Mouse (Mus musculus) MEL (cell line): ENCODE results near the gene Afap1l2. TPM values are rescaled to one million over a fixed set of nuclear protein-coding genes. Genes with fewer than 3 reads are reported as not detected.

Experiments used
- DNase-seq: peaks from one replicate; pipeline ENCODE4 v3.0.0; 2011; ENCODE audit warnings: low read depth, low spot score
- H3K27ac ChIP-seq: 2 replicates; pipeline ENCODE4 v1.5.1; 2012; ENCODE audit warnings: low read depth, mild to moderate bottlenecking, control low read depth, low read length, moderate library complexity; ENCODE audit not compliant: control insufficient read depth
- H3K27me3 ChIP-seq, 2 experiments: fragments of 150-350 bp in 1 of 2; sonication (generic) in 1 of 2; 2 replicates each; pipeline ENCODE4 v1.6.1; 2012; ENCODE audit warnings: low read length in 2 of 2, mild to moderate bottlenecking in 2 of 2, improper control_type of control experiment in 1 of 2, moderate library complexity in 1 of 2; ENCODE audit not compliant: insufficient read depth in 2 of 2, control insufficient read depth in 1 of 2
- H3K36me3 ChIP-seq, 2 experiments: 2 replicates each; pipeline ENCODE4 v1.6.1; 2012 to 2014; ENCODE audit warnings: low read length in 2 of 2, improper control_type of control experiment in 1 of 2, inconsistent platforms in 1 of 2, mild to moderate bottlenecking in 1 of 2; ENCODE audit not compliant: insufficient read depth in 2 of 2, control insufficient read depth in 1 of 2
- H3K4me1 ChIP-seq, 2 experiments: fragments of 150-350 bp in 1 of 2; sonication (generic) in 1 of 2; 2 replicates each; pipeline ENCODE4 v1.6.1; 2012; ENCODE audit warnings: low read length in 2 of 2, improper control_type of control experiment in 1 of 2, mild to moderate bottlenecking in 1 of 2; ENCODE audit not compliant: insufficient read depth in 2 of 2, control insufficient read depth in 1 of 2
- H3K4me3 ChIP-seq, 2 experiments: fragments of 150-350 bp in 1 of 2; sonication (generic) in 1 of 2; 2 replicates each; pipeline ENCODE4 v1.5.1; 2012; ENCODE audit warnings: low read depth in 2 of 2, low read length in 2 of 2, mild to moderate bottlenecking in 2 of 2, moderate library complexity in 2 of 2, control low read depth in 1 of 2, improper control_type of control experiment in 1 of 2; ENCODE audit not compliant: control insufficient read depth in 1 of 2, insufficient read depth in 1 of 2
- H3K79me2 ChIP-seq: 2 replicates; pipeline ENCODE4 v1.6.1; 2012; ENCODE audit warnings: mild to moderate bottlenecking, low read length, moderate library complexity; ENCODE audit not compliant: control insufficient read depth, poor library complexity, insufficient read depth
- H3K9ac ChIP-seq: 2 replicates; pipeline ENCODE4 v1.6.1; 2012; ENCODE audit warnings: low read depth, mild to moderate bottlenecking, control low read depth, low read length, moderate library complexity; ENCODE audit not compliant: control insufficient read depth, poor library complexity, severe bottlenecking
- H3K9me3 ChIP-seq: fragments of 150-350 bp; sonication (generic); replicated peaks from 2 replicates; pipeline ENCODE4 v1.6.1; 2012; ENCODE audit warnings: mild to moderate bottlenecking, low read length, improper control_type of control experiment, moderate library complexity; ENCODE audit not compliant: insufficient read depth
- BHLHE40 ChIP-seq: IDR thresholded peaks from 2 replicates; pipeline ENCODE4 v1.6.1; 2012; ENCODE audit warnings: low read depth, mild to moderate bottlenecking, inconsistent platforms, low read length, improper control_type of control experiment, borderline replicate concordance
- CHD2 ChIP-seq: IDR thresholded peaks from 2 replicates; pipeline ENCODE4 v1.6.1; 2011; ENCODE audit warnings: low read length, improper control_type of control experiment
- E2F4 ChIP-seq: IDR thresholded peaks from 2 replicates; pipeline ENCODE4 v1.6.1; 2011; ENCODE audit warnings: low read depth, low read length, improper control_type of control experiment, borderline replicate concordance
- JUND ChIP-seq: IDR thresholded peaks from 2 replicates; pipeline ENCODE4 v1.6.1; 2011; ENCODE audit warnings: low read depth, mild to moderate bottlenecking, improper control_type of control experiment, low read length
- KAT2A ChIP-seq: conservative IDR thresholded peaks from 2 replicates; pipeline ENCODE4 v1.6.1; 2012; ENCODE audit warnings: low read depth, low read length, improper control_type of control experiment, inconsistent platforms
- MAFK ChIP-seq: IDR thresholded peaks from 2 replicates; pipeline ENCODE4 v1.6.1; 2011; ENCODE audit warnings: low read depth, mild to moderate bottlenecking, low read length, improper control_type of control experiment, borderline replicate concordance
- MAX ChIP-seq: IDR thresholded peaks from 2 replicates; pipeline ENCODE4 v1.6.1; 2011; ENCODE audit warnings: low read length, improper control_type of control experiment
- MAZ ChIP-seq: IDR thresholded peaks from 2 replicates; pipeline ENCODE4 v1.6.1; 2012; ENCODE audit warnings: low read depth, mild to moderate bottlenecking, inconsistent platforms, low read length, improper control_type of control experiment
- MEF2A ChIP-seq: IDR thresholded peaks from 2 replicates; pipeline ENCODE4 v1.6.1; 2014; ENCODE audit warnings: low read depth, mild to moderate bottlenecking, inconsistent platforms, low read length, improper control_type of control experiment; ENCODE audit not compliant: poor library complexity, insufficient replicate concordance, severe bottlenecking; ENCODE audit errors: extremely low read depth
- NRF1 ChIP-seq: IDR thresholded peaks from 2 replicates; pipeline ENCODE4 v1.6.1; 2014; ENCODE audit warnings: low read depth, mild to moderate bottlenecking, inconsistent platforms, low read length, improper control_type of control experiment, moderate library complexity; ENCODE audit not compliant: poor library complexity, insufficient read depth, severe bottlenecking
- POLR2A ChIP-seq, 2 experiments: IDR thresholded peaks; 2 replicates each; pipeline ENCODE4 v1.6.1; 2011 to 2012; ENCODE audit warnings: low read length in 2 of 2, mild to moderate bottlenecking in 2 of 2, control low read depth in 1 of 2, improper control_type of control experiment in 1 of 2, low read depth in 1 of 2, moderate library complexity in 1 of 2; ENCODE audit not compliant: control insufficient read depth in 1 of 2, insufficient read depth in 1 of 2, poor library complexity in 1 of 2
- POLR2AphosphoS2 ChIP-seq: IDR thresholded peaks from 2 replicates; pipeline ENCODE4 v1.6.1; 2011; ENCODE audit warnings: low read length, improper control_type of control experiment
- RCOR1 ChIP-seq: IDR thresholded peaks from 2 replicates; pipeline ENCODE4 v1.6.1; 2012; ENCODE audit warnings: low read depth, mild to moderate bottlenecking, inconsistent platforms, low read length, improper control_type of control experiment
- SIN3A ChIP-seq: IDR thresholded peaks from 2 replicates; pipeline ENCODE4 v1.6.1; 2012; ENCODE audit warnings: low read length, improper control_type of control experiment, inconsistent platforms
- TAL1 ChIP-seq: IDR thresholded peaks from 2 replicates; pipeline ENCODE4 v1.6.1; 2012; ENCODE audit warnings: mild to moderate bottlenecking, inconsistent platforms, low read length, moderate library complexity, mixed read lengths
- TBP ChIP-seq: IDR thresholded peaks from 2 replicates; pipeline ENCODE4 v1.8.0; 2011; ENCODE audit warnings: low read depth, low read length, improper control_type of control experiment
- ZNF384 ChIP-seq: IDR thresholded peaks from 2 replicates; pipeline ENCODE4 v1.6.1; 2012; ENCODE audit warnings: low read depth, mild to moderate bottlenecking, inconsistent platforms, low read length, improper control_type of control experiment
- polyA plus RNA-seq, 2 experiments: library from polyadenylated mRNA; stranded (reverse) in 1 of 2; unstranded in 1 of 2; fragments of >175 nt in 1 of 2; fragments of >200 nt in 1 of 2; gene quantifications; 2 replicates each; pipeline versions ENCODE4 v1.2.1 to v1.2.4; 2012; ENCODE audit warnings: low replicate concordance in 2 of 2, low read depth in 1 of 2; ENCODE audit not compliant: insufficient read length in 2 of 2, insufficient read depth in 1 of 2, missing spikeins in 1 of 2
- total RNA-seq: library from RNA; depleted of rRNA; stranded (reverse); fragments of 300-350 nt; gene quantifications from 2 replicates; pipeline ENCODE4 v1.2.3, GENCODE M21; 2012

Afap1l2 gene
- total and polyA plus RNA-seq, 3 experiments: not detected

GRCm38 (mm10) chr19:56958011-56958410 lies 50.0 kb downstream of the Afap1l2 start:
- H3K9ac ChIP-seq: no peak overlapping the region
- no peak for TF ChIP-seq CHD2
- TF ChIP-seq SIN3A: no peak
- no peak for TF ChIP-seq MEF2A
- TF ChIP-seq POLR2A (IDR thresholded peaks at IDR 0.05; ENCODE audit: control insufficient read depth in 1 of 2, insufficient read depth in 1 of 2, low read depth in 1 of 2, low read length in 2 of 2, poor library complexity in 1 of 2): no peak
- no peak for TF ChIP-seq RCOR1
- no peak for TF ChIP-seq NRF1
- no peak overlapping the region for H3K4me3 ChIP-seq
- no peak overlapping the region for H3K27ac ChIP-seq
- no peaks in the 10 kb centered on the region for H3K4me1 ChIP-seq
- H3K9me3 ChIP-seq: no peaks in the 10 kb centered on the region
- H3K79me2 ChIP-seq: no peaks in the 10 kb centered on the region
- H3K27me3 ChIP-seq: no peaks in the 10 kb centered on the region
- no peaks in the 10 kb centered on the region for H3K36me3 ChIP-seq
- DNase-seq: no peak

- H3K4me3 ChIP-seq: no peak overlapping the region
- H3K27me3 ChIP-seq: no peaks in the 10 kb centered on the region
- no peak for DNase-seq
- no peaks in the 10 kb centered on the region for H3K79me2 ChIP-seq
- H3K9me3 ChIP-seq: no peaks in the 10 kb centered on the region
- TF ChIP-seq KAT2A (no peak), TAL1 (no peak), POLR2AphosphoS2 (no peak), SIN3A (no peak)
- no peak overlapping the region for H3K27ac ChIP-seq
- H3K9ac ChIP-seq: no peak overlapping the region
- H3K36me3 ChIP-seq: no peaks in the 10 kb centered on the region
- no peaks in the 10 kb centered on the region for H3K4me1 ChIP-seq
These were observed 52.2 kb downstream of the Afap1l2 start for GRCm38 (mm10) chr19:56955568-56956513.

GRCm38 (mm10) chr19:56954857-56955256 lies 53.2 kb downstream of the Afap1l2 start:
- H3K27ac ChIP-seq: no peak overlapping the region
- H3K4me3 ChIP-seq: no peak overlapping the region
- H3K36me3 ChIP-seq: no peaks in the 10 kb centered on the region
- no peaks in the 10 kb centered on the region for H3K27me3 ChIP-seq
- DNase-seq: no peak
- H3K9me3 ChIP-seq: no peaks in the 10 kb centered on the region
- no peaks in the 10 kb centered on the region for H3K4me1 ChIP-seq
- H3K9ac ChIP-seq: no peak overlapping the region
- H3K79me2 ChIP-seq: no peaks in the 10 kb centered on the region
- TF ChIP-seq BHLHE40 (no peak), TBP (no peak), MAFK (no peak), MAX (no peak), ZNF384 (no peak), MAZ (no peak), POLR2AphosphoS2 (no peak), E2F4 (no peak), POLR2A (IDR thresholded peaks at IDR 0.05; ENCODE audit: control insufficient read depth in 1 of 2, insufficient read depth in 1 of 2, low read depth in 1 of 2, low read length in 2 of 2, poor library complexity in 1 of 2) (no peak), JUND (no peak)
- TF ChIP-seq, all 39 proteins: peak for 0
